Mouse (Mus musculus) hindbrain, embryonic 13.5 days (tissue): ENCODE results near the gene Gss. TPM values are rescaled to one million over a fixed set of nuclear protein-coding genes. Genes with fewer than 3 reads are reported as not detected.

ENCODE experiments used
- ATAC-seq: fragments of 200-750 bp; cut with Nextera tagmentation; 2 replicates; pipeline ENCODE4 v1.8.0; 2017; ENCODE audit warnings: moderate TSS enrichment; ENCODE audit not compliant: low FRiP score
- H3K27ac ChIP-seq: fragments of 300-500 bp; sonication (generic); 2 replicates; pipeline ENCODE4 v1.5.1; 2015; ENCODE audit warnings: inconsistent platforms, mild to moderate bottlenecking, moderate library complexity
- H3K27me3 ChIP-seq: fragments of 300-500 bp; sonication (generic); 2 replicates; pipeline ENCODE4 v1.6.1; 2015; ENCODE audit warnings: mild to moderate bottlenecking, inconsistent platforms
- H3K36me3 ChIP-seq: fragments of 300-500 bp; sonication (generic); 2 replicates; pipeline ENCODE4 v1.6.1; 2015; ENCODE audit warnings: mild to moderate bottlenecking, inconsistent platforms
- H3K4me1 ChIP-seq: fragments of 300-500 bp; sonication (generic); replicated peaks from 2 replicates; pipeline ENCODE4 v1.6.1; 2015; ENCODE audit warnings: inconsistent platforms
- H3K4me2 ChIP-seq: fragments of 300-500 bp; sonication (generic); 2 replicates; pipeline ENCODE4 v1.6.1; 2015; ENCODE audit warnings: inconsistent platforms, mild to moderate bottlenecking, moderate library complexity
- H3K4me3 ChIP-seq: fragments of 300-500 bp; sonication (generic); 2 replicates; pipeline ENCODE4 v1.5.1; 2015; ENCODE audit warnings: mild to moderate bottlenecking, inconsistent platforms
- H3K9ac ChIP-seq: fragments of 300-500 bp; sonication (generic); 2 replicates; pipeline ENCODE4 v1.6.1; 2015; ENCODE audit warnings: mild to moderate bottlenecking, inconsistent platforms
- H3K9me3 ChIP-seq: fragments of 300-500 bp; sonication (generic); 2 replicates; pipeline ENCODE4 v1.6.1; 2016; ENCODE audit warnings: inconsistent platforms
- WGBS: fragments of 180-500 bp; shearing (Covaris S2); methylation state at CpG from one replicate; pipeline ENCODE4 v1.1.7; 2015; 5-methylcytosine and 5-hydroxymethylcytosine counted together
- polyA plus RNA-seq: library from polyadenylated mRNA; unstranded; fragments of >200 nt; fragmentation: Nextera tagmentation; extraction: Ambion mirVana; gene quantifications from 2 replicates; pipeline ENCODE4 v1.2.1, GENCODE M21; 2015

The Gss gene
- polyA plus RNA-seq = 14.8 and 16.4 TPM in 2 replicates

DNA sequence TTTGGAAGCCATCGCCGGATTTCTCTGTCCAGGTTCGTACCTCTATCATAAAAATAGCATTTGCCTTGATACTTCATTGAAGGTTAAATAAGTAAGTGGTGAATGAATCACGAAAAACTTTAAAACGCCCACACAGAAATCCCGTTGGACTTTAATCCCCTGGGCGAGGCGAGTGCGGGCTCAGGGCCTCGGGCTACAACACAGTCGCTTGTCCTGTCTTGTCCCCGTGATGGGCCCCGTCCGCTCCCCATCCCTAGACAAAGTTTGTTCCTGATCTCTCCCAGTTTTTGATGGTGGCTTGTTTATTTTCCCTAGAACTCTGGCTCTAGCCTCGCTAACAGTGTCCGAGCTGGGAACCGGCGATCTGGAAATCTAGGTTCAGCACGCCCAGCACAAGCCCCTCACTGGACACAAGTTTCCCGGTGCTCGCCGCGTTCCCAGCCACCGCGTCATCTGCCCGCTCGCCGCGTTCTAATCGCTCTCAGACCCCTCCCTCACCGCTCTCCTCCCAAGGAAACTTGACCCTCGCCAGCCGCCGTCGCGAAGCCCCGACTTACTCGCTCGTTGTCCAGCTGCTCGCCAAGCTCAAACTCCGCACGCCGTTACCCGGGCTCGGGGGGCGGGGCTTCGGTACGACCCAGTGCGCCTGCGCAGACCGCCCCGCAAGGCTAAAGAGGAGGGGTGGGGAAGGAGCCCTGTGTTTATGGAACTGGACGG lies at the start of gene Gss:
Gene Gss (minus strand): TSS at position 674 of the 717 bp plus-strand sequence.
- no peaks in the 10 kb centered on the region for H3K9me3 ChIP-seq
- H3K4me2 ChIP-seq = peak within 1 kb of the TSS; percentile 79
- peak within 1 kb of the TSS; percentile 52 for H3K4me3 ChIP-seq
- H3K9ac ChIP-seq = peak within 1 kb of the TSS; percentile 75
- peak within 1 kb of the TSS; percentile 85 for H3K27ac ChIP-seq
- peaks cover 17% of the 10 kb centered on the region for H3K4me1 ChIP-seq
- no peaks in the 10 kb centered on the region for H3K36me3 ChIP-seq
- ATAC-seq = peak; percentile 91
- H3K27me3 ChIP-seq = peaks cover 9% of the 10 kb centered on the region; the same call in 1 of the 2 replicates
- WGBS = under 1% methylated on average over 53 of the region's 53 CpGs

DNA sequence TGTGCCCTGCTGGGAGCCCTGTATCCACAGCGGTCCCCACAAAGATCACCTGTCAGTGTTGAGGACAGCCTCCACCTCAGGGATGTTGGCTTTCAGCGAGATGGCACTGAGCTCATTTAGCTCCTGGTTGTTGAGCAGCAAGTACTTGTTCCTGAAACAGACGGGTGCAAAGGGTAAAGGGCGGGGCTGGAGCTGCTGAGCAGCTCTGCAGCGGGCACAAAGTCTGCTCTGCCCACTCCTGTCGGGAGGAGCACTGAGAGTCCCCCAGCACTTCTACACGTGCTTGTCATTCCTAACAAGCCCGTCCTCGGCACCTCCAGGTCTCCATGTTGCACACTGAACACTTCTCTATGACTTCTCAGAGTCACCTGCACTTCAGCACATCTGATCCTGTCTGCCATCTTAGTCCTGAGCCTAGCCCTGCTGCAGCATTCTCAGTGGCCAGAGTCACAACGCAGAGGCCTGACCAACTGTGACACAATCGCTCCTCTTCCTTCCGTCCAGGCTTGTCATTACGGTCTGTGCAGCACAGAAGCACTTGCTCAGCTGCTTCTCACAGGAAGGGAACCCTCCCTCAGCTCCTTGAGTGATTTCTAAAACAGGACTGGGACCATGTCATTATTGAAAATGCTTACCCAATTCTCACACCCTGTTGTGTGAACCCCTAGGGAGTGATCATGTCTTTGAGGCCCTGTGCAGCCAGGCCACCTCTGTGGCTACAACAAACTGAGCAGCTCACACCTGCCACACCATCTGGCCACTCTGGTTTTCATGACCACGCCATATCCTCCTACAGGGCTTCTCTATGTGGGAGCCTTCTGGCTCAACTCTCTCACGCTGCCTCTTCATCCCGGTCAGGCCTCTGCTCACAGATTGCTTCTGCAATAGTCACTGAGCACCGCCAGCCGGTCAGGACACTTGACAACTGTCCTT lies 49.2 kb upstream of the Gss start:
- H3K4me2 ChIP-seq = no peak overlapping the region
- ATAC-seq = peak; percentile 48
- H3K9ac ChIP-seq = 0 out of 2 replicates have a peak overlapping the region, but pooled peaks have one; percentile 0
- H3K9me3 ChIP-seq = no peaks in the 10 kb centered on the region
- H3K36me3 ChIP-seq = peaks cover 95% of the 10 kb centered on the region
- H3K4me3 ChIP-seq = no peak overlapping the region
- WGBS = 71% methylated on average over 18 of the region's 18 CpGs
- H3K27ac ChIP-seq = peak overlapping the region; percentile 63
- peaks cover 18% of the 10 kb centered on the region; the same call in 1 of the 2 replicates for H3K4me1 ChIP-seq
- no peaks in the 10 kb centered on the region for H3K27me3 ChIP-seq

GRCm38 (mm10) chr2:155640656-155641055 lies 48.0 kb upstream of the Gss start:
- no peak overlapping the region for H3K4me3 ChIP-seq
- peak; percentile 67; the same call in 1 of the 2 replicates for ATAC-seq
- H3K9ac ChIP-seq = peak overlapping the region; percentile 35; the same call in 1 of the 2 replicates
- H3K9me3 ChIP-seq = no peaks in the 10 kb centered on the region
- 59% methylated on average over 6 of the region's 6 CpGs for WGBS
- H3K27me3 ChIP-seq = no peaks in the 10 kb centered on the region
- peaks cover 18% of the 10 kb centered on the region; the same call in 1 of the 2 replicates for H3K4me1 ChIP-seq
- peak overlapping the region; percentile 66 for H3K27ac ChIP-seq
- peaks cover 99% of the 10 kb centered on the region for H3K36me3 ChIP-seq
- H3K4me2 ChIP-seq = no peak overlapping the region

DNA sequence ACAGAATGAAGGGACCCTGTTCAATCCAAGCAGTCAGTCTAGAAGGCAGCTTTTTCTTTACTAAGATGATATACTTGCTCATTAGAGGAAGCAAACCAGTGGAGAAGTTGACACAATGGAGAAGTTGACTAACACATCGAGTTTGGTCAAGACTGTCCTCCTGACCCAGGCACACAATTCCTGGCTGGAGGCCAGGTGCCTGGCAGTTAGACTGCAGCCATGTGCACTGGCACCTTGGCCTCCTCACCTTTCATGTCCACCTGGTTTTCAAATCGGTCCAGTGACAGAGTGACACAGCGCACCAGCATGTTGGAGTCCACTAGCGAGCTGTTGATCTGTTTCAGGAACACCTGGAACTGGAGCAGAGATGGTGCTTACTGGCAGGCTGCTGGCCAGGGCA lies 44.8 kb upstream of the Gss start:
- Histone ChIP-seq H3K4me2 (no peak overlapping the region), H3K9me3 (no peaks in the 10 kb centered on the region), H3K36me3 (peaks cover 100% of the 10 kb centered on the region), H3K27ac (no peak overlapping the region), H3K27me3 (peaks cover 27% of the 10 kb centered on the region), H3K4me3 (no peak overlapping the region), H3K4me1 (peaks cover 18% of the 10 kb centered on the region; the same call in 1 of the 2 replicates), H3K9ac (no peak overlapping the region)
- ATAC-seq = no peak
- 98% methylated on average over 4 of the region's 4 CpGs for WGBS

- H3K4me2 ChIP-seq = no peak overlapping the region
- H3K36me3 ChIP-seq = peaks cover 100% of the 10 kb centered on the region
- ATAC-seq = no peak
- no peak overlapping the region for H3K9ac ChIP-seq
- H3K4me1 ChIP-seq = peaks cover 17% of the 10 kb centered on the region; the same call in 1 of the 2 replicates
- peaks cover 33% of the 10 kb centered on the region for H3K27me3 ChIP-seq
- H3K27ac ChIP-seq = no peak overlapping the region
- H3K9me3 ChIP-seq = no peaks in the 10 kb centered on the region
- no peak overlapping the region for H3K4me3 ChIP-seq
Measured at GRCm38 (mm10) chr2:155636881-155637280, 44.3 kb upstream of the Gss start.

DNA sequence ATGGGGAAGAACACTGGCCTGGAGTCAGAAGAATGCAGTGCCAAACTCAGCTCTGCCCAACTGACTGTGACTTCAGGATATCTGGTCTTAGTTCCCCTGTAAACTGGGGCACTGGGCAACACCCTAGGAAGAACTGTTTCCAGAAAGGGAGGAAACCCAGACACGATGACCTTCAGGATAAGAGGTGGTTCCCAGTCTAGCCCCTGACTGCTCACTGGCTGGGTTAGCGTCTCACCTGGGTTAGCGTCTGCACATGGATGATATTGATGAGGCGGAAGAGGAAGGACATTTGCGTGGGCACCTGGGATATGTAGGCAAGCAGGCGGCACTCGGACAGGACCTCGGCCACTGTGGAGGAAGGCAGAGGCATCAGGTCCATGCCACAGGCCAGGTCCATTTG lies 43.4 kb upstream of the Gss start:
- ATAC-seq = no peak
- Histone ChIP-seq H3K27ac (no peak overlapping the region), H3K27me3 (peaks cover 42% of the 10 kb centered on the region), H3K36me3 (peaks cover 100% of the 10 kb centered on the region), H3K4me3 (no peak overlapping the region), H3K4me1 (peaks cover 15% of the 10 kb centered on the region), H3K4me2 (no peak overlapping the region), H3K9me3 (no peaks in the 10 kb centered on the region), H3K9ac (no peak overlapping the region)
- 96% methylated on average over 8 of the region's 8 CpGs for WGBS

DNA sequence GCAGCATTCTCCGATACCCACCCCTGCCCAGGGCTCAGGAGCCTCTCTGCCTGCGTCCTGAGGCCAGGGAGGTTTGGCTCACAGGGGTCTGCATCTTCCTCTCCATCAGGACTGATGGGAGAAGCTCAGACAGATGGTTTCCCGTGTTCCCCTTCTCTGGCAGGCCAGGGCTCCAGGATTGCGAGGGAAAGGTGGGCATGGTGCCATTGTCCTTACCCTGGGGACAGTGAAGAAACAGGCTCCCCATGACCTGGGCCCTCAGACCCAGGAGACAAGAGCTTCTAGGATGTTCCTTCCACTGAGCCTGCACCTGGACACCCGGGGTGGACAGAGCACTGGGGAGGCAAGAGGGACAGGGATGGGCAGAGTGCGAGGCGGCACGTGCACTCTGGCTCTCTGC lies 42.0 kb upstream of the Gss start:
- H3K9ac ChIP-seq = no peak overlapping the region
- H3K36me3 ChIP-seq = peaks cover 86% of the 10 kb centered on the region
- no peak overlapping the region for H3K4me2 ChIP-seq
- H3K27ac ChIP-seq = no peak overlapping the region
- ATAC-seq = no peak
- peaks cover 23% of the 10 kb centered on the region for H3K4me1 ChIP-seq
- 89% methylated on average over 8 of the region's 8 CpGs for whole genome bisulfite sequencing
- no peak overlapping the region for H3K4me3 ChIP-seq
- H3K27me3 ChIP-seq = peaks cover 56% of the 10 kb centered on the region
- no peaks in the 10 kb centered on the region for H3K9me3 ChIP-seq

- Histone ChIP-seq H3K36me3 (peaks cover 78% of the 10 kb centered on the region), H3K4me2 (no peak overlapping the region), H3K4me3 (no peak overlapping the region), H3K9me3 (no peaks in the 10 kb centered on the region), H3K9ac (no peak overlapping the region), H3K27ac (no peak overlapping the region), H3K4me1 (peaks cover 27% of the 10 kb centered on the region), H3K27me3 (peaks cover 64% of the 10 kb centered on the region)
- ATAC-seq = no peak
- WGBS = 90% methylated on average over 9 of the region's 9 CpGs
Measured at GRCm38 (mm10) chr2:155633731-155634130, 41.1 kb upstream of the Gss start.

DNA sequence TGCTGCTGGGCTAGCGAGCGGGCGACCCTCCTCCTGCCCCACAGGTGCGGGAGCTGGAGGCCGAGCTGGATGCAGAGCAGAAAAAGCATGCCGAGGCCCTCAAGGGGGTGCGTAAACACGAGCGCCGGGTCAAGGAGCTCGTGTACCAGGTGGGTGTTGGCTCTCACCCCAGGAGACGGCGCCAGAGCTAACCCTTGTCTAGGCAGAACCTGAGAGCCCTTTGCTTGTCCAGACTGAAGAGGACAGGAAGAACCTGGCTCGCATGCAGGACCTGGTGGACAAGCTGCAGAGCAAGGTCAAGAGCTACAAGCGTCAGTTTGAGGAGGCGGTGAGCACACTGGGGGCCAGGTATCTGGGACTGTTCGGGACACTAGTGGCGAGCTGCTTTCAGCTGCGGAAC lies 40.5 kb upstream of the Gss start:
- Histone ChIP-seq H3K36me3 (peaks cover 71% of the 10 kb centered on the region), H3K4me1 (peaks cover 28% of the 10 kb centered on the region), H3K27ac (no peak overlapping the region), H3K4me3 (no peak overlapping the region), H3K9me3 (no peaks in the 10 kb centered on the region), H3K9ac (no peak overlapping the region), H3K27me3 (peaks cover 70% of the 10 kb centered on the region), H3K4me2 (no peak overlapping the region)
- WGBS = 70% methylated on average over 19 of the region's 19 CpGs
- no peak for ATAC-seq

GRCm38 (mm10) chr2:155632138-155632936 lies 39.7 kb upstream of the Gss start:
- ATAC-seq = no peak
- no peaks in the 10 kb centered on the region for H3K9me3 ChIP-seq
- H3K27ac ChIP-seq = no peak overlapping the region
- H3K36me3 ChIP-seq = peaks cover 64% of the 10 kb centered on the region
- no peak overlapping the region for H3K4me3 ChIP-seq
- no peak overlapping the region for H3K9ac ChIP-seq
- H3K4me2 ChIP-seq = no peak overlapping the region
- H3K27me3 ChIP-seq = peaks cover 78% of the 10 kb centered on the region
- H3K4me1 ChIP-seq = peaks cover 28% of the 10 kb centered on the region
- 69% methylated on average over 30 of the region's 30 CpGs for WGBS

DNA sequence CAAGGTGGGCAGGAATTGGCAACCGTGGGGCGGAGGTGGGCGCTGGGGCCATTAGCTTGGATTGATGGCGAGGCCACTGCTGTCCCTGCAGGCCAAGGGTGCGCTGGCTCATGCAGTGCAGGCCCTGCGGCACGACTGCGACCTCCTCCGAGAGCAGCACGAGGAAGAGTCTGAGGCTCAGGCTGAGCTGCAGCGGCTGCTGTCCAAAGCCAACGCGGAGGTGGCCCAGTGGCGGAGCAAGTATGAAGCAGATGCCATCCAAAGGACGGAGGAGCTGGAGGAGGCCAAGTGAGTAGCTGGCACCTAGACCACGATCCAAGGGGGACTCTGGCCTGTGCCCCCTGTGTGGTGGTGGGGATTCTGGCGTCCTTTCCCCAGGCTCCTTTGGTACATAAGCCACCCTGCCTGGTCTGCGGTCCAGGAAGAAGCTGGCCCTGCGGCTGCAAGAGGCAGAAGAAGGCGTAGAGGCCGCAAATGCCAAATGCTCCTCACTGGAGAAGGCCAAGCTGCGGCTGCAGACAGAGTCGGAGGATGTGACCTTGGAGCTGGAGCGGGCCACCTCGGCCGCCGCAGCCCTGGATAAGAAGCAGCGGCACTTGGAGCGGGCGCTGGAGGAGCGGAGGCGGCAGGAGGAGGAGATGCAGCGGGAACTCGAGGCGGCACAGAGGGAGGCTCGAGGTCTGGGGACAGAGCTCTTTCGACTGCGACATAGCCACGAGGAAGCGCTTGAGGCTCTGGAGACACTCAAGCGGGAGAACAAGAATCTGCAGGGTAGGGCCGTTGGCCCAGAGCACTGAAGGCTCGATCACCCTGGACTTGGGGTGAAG lies 38.2 kb upstream of the Gss start:
- ATAC-seq = no peak
- peaks cover 48% of the 10 kb centered on the region for H3K36me3 ChIP-seq
- H3K9ac ChIP-seq = peak overlapping the region; percentile 31; the same call in 1 of the 2 replicates
- H3K4me3 ChIP-seq = no peak overlapping the region
- whole genome bisulfite sequencing = 16% methylated on average over 43 of the region's 43 CpGs
- H3K27ac ChIP-seq = no peak overlapping the region
- no peak overlapping the region for H3K4me2 ChIP-seq
- no peaks in the 10 kb centered on the region for H3K9me3 ChIP-seq
- peaks cover 85% of the 10 kb centered on the region for H3K27me3 ChIP-seq
- peaks cover 33% of the 10 kb centered on the region for H3K4me1 ChIP-seq
